Mouse (Mus musculus): ENCODE results near the gene Ddx39b.

The Ddx39b gene

DNA sequence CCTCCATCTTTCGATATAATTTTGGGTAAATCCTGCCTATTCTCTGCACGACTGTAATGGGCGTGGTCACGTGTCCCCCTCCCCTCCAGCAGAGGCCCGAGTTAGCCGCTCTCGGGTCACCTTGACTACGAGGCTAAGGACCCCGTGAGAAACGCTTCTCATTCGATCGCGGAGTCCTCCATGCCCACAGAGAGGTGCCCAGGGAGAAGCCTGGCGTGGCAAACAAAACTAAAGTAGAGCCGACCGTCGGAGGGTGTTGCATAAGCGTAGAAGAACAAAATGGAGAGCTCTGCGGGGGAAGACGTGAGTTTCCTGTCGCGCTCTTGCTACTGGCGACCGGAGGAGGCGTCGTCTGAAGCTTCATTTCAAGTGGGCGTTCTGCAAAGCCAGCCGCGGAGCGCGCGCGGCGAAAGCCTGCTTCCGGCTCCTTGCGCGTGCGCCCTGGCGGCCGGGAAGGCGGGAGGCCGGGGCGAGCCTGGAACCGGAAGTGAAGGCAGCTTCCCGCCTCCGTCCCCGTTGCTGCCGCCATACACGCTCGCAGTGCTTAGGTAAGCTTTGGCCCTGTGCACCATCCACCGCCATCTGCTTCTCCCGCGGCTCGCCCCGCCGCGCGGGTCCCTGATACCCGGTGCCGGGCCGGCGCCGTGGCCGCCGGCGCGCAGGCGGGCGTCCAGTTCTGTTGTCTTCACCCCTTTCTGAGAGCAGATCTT, at the start of gene Ddx39b:
Ddx39b (plus strand) TSS at position 442 of the 710 bp plus-strand sequence.
- DNase-seq (ENCODE audit: low read depth) = peak; percentile 98

DNA sequence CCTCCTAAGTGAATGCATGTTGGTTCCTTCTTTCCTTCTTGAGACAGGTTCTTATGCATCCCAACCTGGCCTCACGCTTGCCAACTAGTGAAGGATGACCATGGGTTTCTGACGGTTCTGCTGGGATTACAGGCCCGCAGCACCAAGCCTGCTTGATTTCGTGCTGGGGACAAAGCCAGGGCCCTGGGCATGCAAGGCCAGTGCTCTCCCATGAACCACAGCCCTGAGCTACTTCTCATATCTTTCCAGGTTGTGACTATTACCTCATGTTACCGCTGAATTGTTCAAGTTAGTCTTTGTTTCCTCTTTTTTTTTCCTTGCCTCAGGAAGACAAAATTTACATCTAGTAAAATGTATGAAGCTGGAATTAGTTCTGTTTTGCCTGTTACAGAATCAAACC, 48.6 kb upstream of the Ddx39b start:
- peak; percentile 29 for DNase-seq (ENCODE audit: low read depth)

DNA sequence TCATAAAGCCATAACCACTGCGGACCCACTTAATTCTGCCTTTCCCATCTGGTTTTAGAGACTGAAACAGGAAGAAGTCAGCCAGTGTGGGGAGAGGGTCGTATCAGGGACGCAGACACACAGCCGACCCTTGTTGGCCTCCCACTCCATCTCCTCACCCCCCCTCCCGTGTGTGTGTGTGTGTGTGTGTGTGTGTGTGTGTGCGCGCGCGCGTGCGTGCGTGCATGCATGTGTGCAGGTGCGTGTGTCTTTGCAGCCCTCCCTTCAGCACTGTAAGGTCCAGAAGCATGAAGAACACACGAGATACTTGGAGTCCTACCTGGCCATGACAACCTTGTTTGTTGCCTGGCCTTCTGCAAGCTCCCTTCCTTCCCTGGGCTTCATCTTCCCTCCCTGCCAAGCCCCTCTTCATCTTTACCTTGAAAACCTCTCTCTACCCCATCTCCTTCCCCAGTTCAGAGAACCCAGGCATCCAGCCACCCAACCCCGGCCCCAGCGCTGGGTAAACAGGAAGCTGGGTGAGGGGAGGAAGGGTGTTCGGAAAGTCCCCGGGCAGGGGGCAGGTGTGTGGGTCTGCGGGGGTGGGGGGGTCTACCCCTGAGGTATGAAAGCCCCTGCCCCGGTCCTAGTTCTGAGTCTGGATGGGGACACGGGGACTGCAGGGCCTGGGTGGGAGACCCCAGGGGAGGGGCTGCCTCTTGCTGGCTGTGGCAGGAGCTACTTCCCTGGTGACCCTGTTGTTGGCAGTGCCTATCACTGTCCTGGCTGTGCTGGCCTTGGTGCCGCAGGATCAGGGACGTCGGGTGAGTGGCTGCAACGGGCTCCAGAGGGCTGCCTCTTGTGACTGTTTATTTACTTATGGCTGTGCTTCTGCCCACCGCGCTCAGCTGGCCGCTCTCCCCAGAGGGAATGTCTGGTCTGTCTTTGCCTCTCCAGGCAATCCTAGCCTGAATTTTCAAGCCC, 47.4 kb upstream of the Ddx39b start, which contains the start of gene Ltb:
Ltb (plus strand) TSS at position 559 of the 963 bp plus-strand sequence.
- DNase-seq (ENCODE audit: low read depth) = no peak

DNA sequence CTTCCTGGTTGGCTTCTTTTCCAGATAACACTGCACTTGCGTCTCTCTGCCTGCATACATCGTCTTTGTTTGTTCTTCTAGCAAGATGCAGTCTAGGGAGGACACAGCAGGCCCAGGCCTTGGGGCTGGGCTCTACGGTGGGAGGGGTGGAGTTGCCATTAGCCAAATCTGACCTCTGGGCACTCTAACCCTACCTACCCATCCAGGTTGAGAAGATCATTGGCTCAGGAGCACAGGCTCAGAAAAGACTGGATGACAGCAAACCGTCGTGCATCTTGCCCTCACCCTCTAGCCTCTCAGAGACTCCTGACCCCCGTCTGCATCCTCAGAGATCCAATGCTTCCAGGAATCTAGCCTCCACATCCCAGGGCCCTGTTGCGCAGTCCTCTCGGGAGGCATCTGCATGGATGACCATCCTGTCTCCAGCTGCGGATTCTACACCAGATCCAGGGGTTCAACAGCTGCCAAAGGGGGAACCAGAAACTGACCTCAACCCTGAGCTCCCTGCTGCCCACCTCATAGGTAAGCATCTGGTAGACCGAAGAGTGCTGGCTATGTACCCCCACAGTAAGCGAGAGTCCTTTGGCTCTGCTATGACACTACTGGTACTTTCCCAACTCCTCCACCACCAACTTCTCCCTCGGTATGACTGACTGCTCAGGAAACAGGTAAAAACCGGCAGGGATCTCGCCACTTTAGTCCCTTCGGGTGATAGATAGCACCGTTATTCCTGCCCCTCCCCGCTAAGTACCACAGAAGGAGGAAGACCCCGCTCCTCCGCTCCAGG, 46.5 kb upstream of the Ddx39b start:
- no peak for DNase-seq (ENCODE audit: low read depth)

DNA sequence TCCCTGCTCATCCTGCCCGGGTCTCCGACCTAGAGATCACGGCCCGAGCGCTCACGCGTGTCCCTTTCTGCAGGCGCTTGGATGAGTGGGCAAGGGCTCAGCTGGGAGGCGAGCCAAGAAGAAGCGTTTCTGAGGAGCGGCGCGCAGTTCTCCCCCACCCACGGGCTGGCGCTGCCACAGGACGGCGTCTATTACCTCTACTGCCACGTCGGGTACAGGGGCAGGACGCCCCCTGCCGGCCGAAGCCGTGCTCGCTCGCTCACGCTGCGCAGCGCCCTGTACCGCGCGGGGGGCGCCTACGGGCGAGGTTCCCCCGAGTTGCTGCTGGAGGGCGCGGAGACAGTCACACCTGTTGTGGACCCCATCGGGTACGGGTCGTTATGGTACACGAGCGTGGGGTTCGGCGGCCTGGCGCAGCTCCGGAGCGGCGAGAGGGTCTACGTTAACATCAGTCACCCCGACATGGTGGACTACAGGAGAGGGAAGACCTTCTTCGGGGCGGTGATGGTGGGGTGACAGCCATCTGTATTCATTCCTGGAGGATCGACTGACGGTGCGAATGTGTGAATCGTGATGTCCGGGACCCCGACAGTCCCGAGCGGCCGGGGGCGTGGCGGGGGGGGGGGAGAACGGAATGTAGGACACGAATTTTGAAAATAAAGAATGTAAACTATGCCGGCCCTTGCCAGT, 45.8 kb upstream of the Ddx39b start:
- DNase-seq (ENCODE audit: low read depth) = peak; percentile 39

DNA sequence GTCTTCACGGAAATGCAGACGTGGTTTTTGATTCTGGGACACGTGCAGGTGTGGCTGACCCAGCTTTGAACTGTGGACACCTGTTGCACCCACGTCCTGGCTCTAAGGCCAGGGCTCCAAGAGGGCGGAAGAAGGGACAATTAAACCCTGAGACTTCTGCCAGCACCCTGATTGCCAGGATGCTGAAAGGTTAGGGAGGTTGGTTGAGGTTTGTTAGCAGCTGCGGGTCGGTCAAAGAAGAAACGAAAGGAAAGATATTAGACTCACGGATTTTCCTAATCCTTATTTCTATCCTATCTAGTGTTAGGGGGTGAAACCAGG, 45.3 kb upstream of the Ddx39b start:
- no peak for DNase-seq (ENCODE audit: low read depth)

DNA sequence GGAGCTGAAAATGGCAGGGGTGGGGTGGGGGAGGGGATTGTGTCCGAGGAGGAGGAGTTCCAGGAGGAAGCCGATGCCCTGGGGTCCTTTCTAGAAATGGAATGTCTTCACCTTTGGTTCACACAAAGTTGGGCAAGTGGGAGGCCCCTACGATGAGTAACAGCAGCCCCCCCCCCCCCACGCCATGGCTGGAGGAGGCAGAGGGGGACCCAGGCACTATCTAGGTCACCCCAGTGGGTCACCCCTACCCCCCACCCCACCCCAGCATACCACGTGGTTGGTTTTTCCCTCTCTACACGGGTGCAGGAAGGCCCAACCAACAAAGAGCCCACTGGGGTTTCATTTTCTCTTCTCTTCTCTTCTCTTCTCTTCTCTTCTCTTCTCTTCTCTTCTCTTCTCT, 44.4 kb upstream of the Ddx39b start:
- no peak for DNase-seq (ENCODE audit: low read depth)

DNA sequence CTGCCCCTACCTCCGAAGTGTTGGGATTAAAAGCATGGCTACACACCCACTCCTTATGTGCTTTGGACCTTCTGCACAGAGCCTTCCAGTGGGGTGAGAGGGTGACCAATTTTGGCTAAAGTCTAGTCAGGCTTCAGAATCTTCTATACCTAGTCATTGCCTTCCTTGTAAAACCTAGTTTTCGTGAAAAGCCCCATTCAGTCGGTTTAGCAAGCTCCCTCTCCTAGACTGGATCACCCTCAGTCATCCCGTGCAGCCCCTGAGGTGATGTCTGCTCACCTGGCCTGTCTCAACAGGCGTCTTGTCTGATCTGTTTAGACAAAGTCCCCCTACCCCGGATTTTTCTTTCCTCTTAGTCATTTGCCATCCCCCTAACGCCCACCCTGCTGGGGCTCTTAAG, 43.5 kb upstream of the Ddx39b start:
- DNase-seq (ENCODE audit: low read depth) = no peak

DNA sequence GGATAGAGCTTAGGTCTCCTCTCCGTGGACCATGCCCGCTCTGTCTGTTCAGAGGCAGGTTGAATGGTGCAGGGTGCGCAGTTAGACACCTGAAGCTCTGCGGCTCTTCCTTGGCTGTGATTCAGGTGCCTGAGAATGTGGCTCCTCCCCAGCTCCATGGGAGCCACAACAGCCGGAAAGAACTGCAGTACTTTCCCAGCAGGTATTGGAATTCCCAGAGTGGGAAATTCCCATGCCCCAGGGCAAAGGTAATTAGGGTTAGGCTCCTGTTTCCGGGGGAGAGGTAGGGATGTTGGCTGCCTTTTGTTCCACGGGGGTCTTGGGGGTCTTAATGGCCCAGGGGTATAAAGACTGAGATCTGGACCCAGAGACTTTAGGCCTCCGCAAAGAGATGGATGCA, 42.6 kb upstream of the Ddx39b start:
- DNase-seq (ENCODE audit: low read depth) = no peak

DNA sequence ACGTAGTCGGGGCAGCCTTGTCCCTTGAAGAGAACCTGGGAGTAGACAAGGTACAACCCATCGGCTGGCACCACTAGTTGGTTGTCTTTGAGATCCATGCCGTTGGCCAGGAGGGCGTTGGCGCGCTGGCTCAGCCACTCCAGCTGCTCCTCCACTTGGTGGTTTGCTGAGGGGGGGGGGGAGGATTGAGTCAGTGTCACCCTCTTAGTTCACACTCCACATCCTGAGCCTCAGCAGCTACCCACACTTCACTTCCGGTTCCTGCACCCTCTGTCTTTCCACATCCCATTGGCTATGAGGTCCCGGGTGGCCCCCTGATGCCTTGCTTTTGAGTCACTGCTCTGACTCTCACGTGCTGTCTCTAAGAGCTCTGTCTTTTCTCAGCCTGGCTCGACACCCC, 41.1 kb upstream of the Ddx39b start:
- DNase-seq (ENCODE audit: low read depth) = peak; percentile 52

DNA sequence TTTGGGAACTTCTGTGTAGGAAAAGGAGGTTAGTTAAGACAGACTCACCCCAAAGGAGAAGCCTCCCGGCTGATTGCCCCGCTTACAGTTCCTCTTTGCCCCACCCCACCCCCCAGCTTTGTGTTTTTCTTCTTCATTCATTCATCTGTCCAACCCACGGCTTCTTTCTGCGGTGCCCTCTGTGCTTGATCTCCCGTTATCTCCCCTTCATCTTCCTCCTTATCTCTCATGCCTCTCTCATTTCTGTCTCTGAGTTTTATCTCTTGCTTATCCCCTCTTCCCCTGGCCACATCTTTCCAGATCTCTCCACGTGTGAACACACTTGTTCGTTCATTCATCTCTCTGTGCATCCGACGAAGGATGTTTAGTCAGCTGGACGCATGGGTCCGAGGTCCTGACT, 40.4 kb upstream of the Ddx39b start:
- DNase-seq (ENCODE audit: low read depth) = no peak

DNA sequence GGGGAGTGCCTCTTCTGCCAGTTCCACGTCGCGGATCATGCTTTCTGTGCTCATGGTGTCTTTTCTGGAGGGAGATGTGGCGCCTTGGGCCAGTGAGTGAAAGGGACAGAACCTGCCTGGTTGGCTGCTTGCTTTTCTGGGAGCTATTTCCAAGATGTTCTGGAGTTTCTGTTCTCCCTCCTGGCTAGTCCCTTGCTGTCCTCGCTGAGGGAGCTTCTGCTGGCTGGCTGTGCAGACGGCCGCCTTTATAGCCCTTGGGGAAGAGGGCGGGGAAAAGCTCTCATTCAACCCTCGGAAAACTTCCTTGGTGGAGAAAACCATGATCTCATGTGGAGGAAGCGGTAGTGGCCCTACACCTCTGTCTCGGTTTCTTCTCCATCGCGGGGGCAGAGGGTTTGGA, 39.8 kb upstream of the Ddx39b start, which contains the start of gene Tnf:
Tnf (minus strand) TSS at position 221 of the 400 bp plus-strand sequence.
- no peak for DNase-seq (ENCODE audit: low read depth)

DNA sequence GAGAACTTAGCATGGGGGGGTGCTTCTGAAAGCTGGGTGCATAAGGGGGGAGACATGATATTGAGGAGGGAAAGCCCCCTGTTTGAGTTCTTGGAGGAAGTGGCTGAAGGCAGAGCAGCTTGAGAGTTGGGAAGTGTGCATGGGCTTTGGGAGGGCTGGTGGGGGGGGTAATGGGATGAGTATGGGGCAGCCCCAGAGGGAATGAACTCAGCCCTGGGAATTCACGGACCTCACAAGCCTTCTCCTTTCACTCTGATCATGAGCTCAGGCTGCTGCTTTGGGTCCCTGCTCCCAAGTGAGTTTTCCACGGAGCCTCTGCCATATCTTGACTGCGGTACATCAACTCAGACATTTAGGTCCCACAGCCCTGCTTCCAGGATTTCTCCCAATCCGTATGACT, 39.1 kb upstream of the Ddx39b start:
- DNase-seq (ENCODE audit: low read depth) = no peak

DNA sequence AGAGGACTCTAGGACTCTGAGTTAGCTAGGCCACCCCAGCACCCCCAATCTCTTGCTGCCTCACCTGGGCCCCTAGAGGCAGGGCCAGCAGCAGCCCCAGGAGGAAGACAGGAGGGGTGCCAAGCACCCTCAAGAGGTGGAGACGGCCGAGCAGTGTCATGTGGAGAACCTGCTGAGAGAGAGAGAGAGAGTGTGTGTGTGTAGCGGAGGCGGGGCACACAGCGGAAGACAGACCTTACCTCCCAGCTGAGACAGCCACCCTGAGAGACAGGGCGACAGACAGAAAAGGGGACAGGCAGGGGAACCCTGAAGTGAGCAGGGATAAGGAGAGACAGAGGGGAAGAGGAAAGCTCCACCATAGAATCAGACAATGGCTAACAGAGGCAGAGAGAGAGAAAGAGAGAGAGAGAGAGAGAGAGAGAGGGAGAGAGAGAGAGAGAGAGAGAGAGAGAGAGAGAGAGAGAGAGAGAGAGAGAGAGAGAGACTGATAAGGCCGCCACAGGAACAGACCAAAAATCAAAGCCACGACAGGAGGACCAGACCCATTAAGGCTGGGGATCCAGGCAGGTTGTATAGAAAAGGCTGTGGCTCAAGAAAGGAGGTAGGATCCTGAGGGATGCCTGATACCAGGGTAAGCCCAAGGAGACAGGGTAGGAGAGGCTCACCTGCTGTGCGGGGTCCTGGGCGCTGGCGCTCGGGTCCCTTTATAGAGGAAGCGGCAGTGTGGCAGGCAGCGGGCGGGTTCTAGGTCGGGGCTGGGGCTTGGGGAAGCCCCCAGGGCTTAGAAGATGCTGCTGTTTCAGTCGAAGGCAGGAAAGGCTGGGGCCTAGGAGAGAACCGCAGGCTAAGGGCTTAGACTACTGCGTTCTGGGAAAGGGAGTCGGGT, 36.8 kb upstream of the Ddx39b start, which contains the start of gene Lta:
Lta (minus strand) TSS at position 858 of the 886 bp plus-strand sequence.
- no peak for DNase-seq (ENCODE audit: low read depth)

DNA sequence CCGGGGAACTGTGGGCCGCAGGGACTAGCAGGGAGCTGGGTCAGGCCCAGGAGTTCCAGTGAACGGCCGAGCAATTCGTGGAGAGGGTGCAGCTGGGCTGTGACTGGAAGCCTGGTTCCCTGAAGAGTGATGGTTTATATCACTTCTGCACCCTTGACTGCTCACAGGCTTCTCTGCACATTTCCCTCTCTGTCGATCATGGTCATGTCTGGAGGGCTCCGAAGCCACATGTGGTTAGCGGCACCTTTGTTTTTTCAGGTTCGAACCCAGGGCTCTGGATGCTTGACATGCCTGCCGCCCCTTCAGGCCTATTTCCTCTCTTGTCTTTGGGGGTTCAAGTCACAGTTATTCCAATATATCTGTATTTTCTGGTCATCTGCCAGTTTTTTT, 36.2 kb upstream of the Ddx39b start:
- DNase-seq (ENCODE audit: low read depth) = no peak

DNA sequence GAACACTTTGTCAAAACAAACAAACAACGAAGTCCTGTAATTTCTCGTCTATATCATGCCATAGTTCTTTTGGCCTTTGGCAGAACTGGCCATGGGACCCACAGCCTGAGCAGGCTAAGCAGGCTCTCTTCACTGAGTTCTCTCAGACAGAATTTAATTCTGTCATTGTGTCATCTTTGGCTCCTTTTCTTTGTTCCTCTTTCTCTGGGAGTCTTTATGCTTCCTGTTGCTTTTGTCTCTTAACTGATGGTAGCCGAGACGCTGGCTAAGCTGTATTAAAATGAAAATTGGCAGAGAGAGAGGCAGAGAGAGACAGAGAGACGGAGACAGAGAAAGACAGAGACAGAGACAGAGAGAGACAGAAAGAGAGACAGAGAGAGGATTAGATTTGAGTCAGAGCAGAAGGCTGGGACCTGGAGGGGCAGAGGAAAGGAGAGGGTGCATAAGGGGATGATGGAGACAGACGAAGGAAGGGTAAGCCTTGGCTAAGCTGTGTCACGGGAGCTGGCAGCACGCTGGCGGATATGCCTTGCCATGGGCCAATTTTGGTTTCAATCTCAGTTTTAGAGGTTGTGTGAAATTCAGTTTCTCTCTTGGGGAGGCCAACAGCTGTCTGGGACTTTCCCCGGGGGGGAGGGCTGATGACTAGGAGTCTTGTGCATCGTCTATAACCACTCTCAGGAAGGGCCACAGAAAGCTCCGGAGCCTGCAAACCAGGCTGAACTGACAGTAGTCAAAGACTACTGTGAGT, 31.6 kb upstream of the Ddx39b start:
- no peak for DNase-seq (ENCODE audit: low read depth)

DNA sequence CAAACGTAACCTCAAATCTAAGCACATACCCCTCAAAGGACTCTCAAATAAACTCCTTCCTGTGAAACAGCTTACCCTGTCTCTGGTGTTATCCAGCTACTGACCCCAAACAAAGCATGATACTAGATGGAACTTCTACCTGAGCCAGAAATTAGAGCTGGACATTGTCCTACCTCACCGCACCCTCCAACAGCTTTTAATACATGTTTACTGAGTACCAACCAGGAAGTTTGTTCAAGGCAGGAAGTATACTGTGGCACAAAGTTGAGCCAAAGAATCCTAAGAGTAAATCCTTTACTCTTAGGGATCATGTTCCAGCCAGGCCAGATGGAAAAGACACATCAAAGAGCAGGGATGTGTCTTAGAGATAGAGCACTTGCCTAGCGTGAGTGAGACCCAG, 31.0 kb upstream of the Ddx39b start:
- DNase-seq (ENCODE audit: low read depth) = no peak

DNA sequence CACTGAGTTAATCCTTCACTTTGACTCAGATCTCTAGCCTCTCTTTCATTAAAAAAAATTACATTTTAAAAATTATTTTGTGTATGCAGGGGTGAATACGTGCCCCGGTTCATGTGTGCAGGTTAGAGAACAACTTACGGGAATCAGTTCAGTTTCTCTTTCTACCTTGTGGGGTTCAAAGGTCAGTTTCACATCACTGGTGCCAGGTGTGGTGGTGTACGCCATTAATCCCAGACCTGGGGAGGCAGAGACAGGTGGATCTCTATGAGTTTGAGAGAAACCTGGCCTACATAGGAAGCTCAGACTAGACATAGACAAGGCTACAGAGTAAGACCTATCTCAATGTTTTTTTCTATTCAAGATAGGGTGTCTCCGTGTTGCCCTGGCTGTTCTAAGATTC, 28.5 kb upstream of the Ddx39b start:
- no peak for DNase-seq (ENCODE audit: low read depth)

DNA sequence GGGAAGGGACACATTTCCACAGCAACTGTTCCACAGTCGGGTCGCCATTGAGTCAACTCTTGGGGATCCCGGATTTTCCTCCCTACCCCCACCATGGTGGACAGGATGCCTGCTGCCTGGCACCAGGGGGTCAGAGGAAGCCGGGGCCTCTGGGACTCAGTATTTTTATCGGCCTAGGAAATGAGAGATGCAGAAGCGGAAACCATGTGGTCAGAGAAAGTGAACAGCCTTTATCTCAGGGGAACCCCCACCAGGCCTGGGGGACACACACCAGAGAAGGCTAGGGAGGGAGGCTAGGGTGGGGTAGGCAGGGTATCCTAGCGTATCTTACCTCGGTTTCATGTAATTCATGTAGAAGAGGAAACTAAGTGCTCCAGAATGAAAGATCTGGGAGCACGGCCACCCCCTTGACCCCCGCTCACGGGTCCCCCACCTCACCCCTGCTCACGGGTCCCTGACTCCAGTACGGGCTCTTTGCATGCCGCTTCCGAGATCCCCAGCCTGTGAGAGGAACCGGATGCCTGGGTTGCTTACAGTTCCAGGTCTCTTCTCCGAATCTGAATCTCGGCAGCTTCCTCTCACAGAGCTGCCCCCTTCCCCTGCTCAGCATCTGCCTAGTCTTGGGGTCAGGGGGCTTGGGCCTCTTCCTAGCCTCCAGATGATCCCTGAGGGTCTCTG, 22.9 kb upstream of the Ddx39b start:
- no peak for DNase-seq (ENCODE audit: low read depth)
